Mouse (Mus musculus): ENCODE results near the gene Olfr91. TPM values are rescaled to one million over a fixed set of nuclear protein-coding genes. Genes with fewer than 3 reads are reported as not detected.
"Not testable (repeated sequence)": the region's sequence is repeated elsewhere in the genome, so short reads cannot be mapped to it uniquely, and the experiment has no call there.

Olfr91 gene
- polyA plus RNA-seq (2016; fragmentation: Nextera tagmentation; extraction: Ambion mirVana) = not detected in 2 replicates

DNA sequence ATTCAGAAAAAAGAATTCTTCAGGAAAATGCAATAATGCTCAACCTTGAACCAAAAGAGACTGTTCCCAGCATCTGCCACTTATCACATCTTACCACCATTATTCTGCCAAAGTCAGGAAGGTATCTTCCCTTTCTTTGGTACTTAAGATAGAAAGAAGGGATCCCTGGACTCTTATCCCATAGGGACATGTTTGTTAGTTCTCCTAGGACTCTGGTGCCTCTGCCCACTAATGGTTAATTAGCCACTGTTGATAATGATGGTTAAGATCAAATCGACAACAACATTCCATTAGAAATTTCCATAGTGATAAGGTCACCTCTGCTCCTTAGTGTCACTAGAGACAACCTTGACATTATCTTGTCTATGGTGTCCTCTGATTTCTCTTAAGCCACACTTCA lies at the start of gene Olfr91:
Gene Olfr91 (minus strand): TSS at position 101 of the 400 bp plus-strand sequence.
- Histone ChIP-seq H3K27me3 (replicated peaks) (no peaks in the 10 kb centered on the region), H3K4me2 (replicated peaks) (no peak within 1 kb of the TSS), H3K4me3 (no peak within 1 kb of the TSS), H3K4me1 (no peaks in the 10 kb centered on the region), H3K36me3 (no peaks in the 10 kb centered on the region), H3K9me3 (no peaks in the 10 kb centered on the region), H3K27ac (no peak within 1 kb of the TSS), H3K9ac (no peak within 1 kb of the TSS)
- no peak for ATAC-seq (ENCODE audit: low FRiP score, low read depth)
- WGBS = 96% methylated on average over 1 of the region's 1 CpGs

DNA sequence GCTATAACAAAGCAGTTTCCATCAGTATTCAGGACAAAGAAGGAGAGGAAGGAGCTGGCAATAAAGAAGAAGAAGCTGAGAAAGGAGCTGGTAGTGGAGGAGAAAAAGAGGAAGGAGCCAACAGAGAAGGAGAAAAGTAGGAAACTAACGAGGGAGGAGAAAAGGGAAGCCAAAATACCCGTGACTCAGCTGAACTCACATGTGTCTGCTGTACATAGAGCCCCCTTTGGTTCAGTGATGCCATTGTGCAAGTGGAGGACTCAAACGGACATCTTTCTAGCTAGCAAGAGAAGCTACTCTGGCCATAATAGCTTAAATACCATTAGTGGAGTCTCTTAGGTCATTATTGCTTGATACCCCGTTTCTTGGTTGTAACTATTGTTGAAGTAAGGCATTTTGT lies 33.3 kb upstream of the Olfr91 start:
- not testable (repeated sequence) for H3K9ac ChIP-seq; ATAC-seq (ENCODE audit: low FRiP score, low read depth); H3K4me1 ChIP-seq; H3K27ac ChIP-seq; H3K9me3 ChIP-seq; H3K4me3 ChIP-seq; H3K36me3 ChIP-seq; H3K27me3 ChIP-seq (replicated peaks); H3K4me2 ChIP-seq (replicated peaks)
- WGBS = 79% methylated on average over 4 of the region's 4 CpGs

GRCm38 (mm10) chr17:37119988-37120387 lies 21.9 kb upstream of the Olfr91 start, which contains the start of gene Olfr92:
Gene Olfr92 (minus strand): TSS chr17:37120088.
- WGBS = 90% methylated on average over 2 of the region's 2 CpGs
- Histone ChIP-seq H3K4me1 (no peaks in the 10 kb centered on the region), H3K27ac (no peak within 1 kb of the TSS), H3K27me3 (replicated peaks) (no peaks in the 10 kb centered on the region), H3K4me2 (replicated peaks) (no peak within 1 kb of the TSS), H3K9ac (no peak within 1 kb of the TSS), H3K36me3 (no peaks in the 10 kb centered on the region), H3K4me3 (no peak within 1 kb of the TSS), H3K9me3 (no peaks in the 10 kb centered on the region)
- ATAC-seq (ENCODE audit: low FRiP score, low read depth) = no peak

DNA sequence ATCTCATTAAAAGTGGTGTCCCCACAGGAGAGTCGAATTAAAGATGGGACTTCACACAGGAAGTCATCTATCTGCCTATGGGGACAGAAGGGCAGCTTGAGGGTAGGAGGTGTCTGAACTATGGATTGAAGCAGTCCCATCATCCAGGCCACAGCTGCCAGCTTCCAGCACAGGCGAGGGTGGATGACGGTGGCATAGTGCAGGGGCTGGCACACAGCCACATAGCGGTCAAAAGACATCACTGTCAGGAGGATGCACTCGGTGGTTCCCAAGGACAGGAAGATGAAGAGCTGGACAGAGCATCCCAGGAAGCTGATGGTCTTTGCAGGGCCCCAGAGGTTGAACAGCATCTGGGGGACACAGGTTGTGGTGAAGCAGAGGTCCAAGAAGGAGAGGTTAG lies 4.8 kb downstream of the Olfr91 start:
- 81% methylated on average over 5 of the region's 5 CpGs for WGBS
- Histone ChIP-seq H3K36me3 (no peaks in the 10 kb centered on the region), H3K9me3 (no peaks in the 10 kb centered on the region), H3K9ac (no peak overlapping the region), H3K27ac (no peak overlapping the region), H3K27me3 (replicated peaks) (no peaks in the 10 kb centered on the region), H3K4me1 (no peaks in the 10 kb centered on the region), H3K4me2 (replicated peaks) (no peak overlapping the region), H3K4me3 (no peak overlapping the region)
- no peak for ATAC-seq (ENCODE audit: low FRiP score, low read depth)

GRCm38 (mm10) chr17:37092198-37092597 lies 5.9 kb downstream of the Olfr91 start:
- Histone ChIP-seq H3K36me3 (no peaks in the 10 kb centered on the region), H3K9ac (no peak overlapping the region), H3K4me3 (no peak overlapping the region), H3K4me2 (replicated peaks) (no peak overlapping the region), H3K9me3 (no peaks in the 10 kb centered on the region), H3K27me3 (replicated peaks) (no peaks in the 10 kb centered on the region), H3K4me1 (no peaks in the 10 kb centered on the region), H3K27ac (no peak overlapping the region)
- WGBS = 81% methylated on average over 1 of the region's 1 CpGs
- ATAC-seq (ENCODE audit: low FRiP score, low read depth) = no peak

- no peak for ATAC-seq (ENCODE audit: low FRiP score, low read depth)
- Histone ChIP-seq H3K4me1 (no peaks in the 10 kb centered on the region), H3K36me3 (no peaks in the 10 kb centered on the region), H3K27me3 (replicated peaks) (no peaks in the 10 kb centered on the region), H3K27ac (no peak within 1 kb of the TSS), H3K9ac (no peak within 1 kb of the TSS), H3K4me3 (no peak within 1 kb of the TSS), H3K9me3 (no peaks in the 10 kb centered on the region), H3K4me2 (replicated peaks) (no peak within 1 kb of the TSS)
These were observed 9.7 kb downstream of the Olfr91 start, which contains the start of gene Olfr90 for GRCm38 (mm10) chr17:37088399-37088798. Gene Olfr90 (minus strand): TSS chr17:37088499.

- Histone ChIP-seq H3K4me2 (replicated peaks) (no peak overlapping the region), H3K27ac (no peak overlapping the region), H3K27me3 (replicated peaks) (no peaks in the 10 kb centered on the region), H3K4me1 (no peaks in the 10 kb centered on the region), H3K36me3 (no peaks in the 10 kb centered on the region), H3K4me3 (no peak overlapping the region), H3K9ac (no peak overlapping the region), H3K9me3 (no peaks in the 10 kb centered on the region)
- 83% methylated on average over 10 of the region's 10 CpGs for WGBS
- ATAC-seq (ENCODE audit: low FRiP score, low read depth) = no peak
These were observed 12.5 kb downstream of the Olfr91 start for GRCm38 (mm10) chr17:37085545-37085944.

- ATAC-seq (ENCODE audit: low FRiP score, low read depth) = no peak
- no peak overlapping the region for H3K4me2 ChIP-seq (replicated peaks)
- H3K27ac ChIP-seq = no peak overlapping the region
- no peaks in the 10 kb centered on the region; the same call in 1 of the 2 replicates for H3K4me1 ChIP-seq
- 69% methylated on average over 5 of the region's 5 CpGs for WGBS
- no peaks in the 10 kb centered on the region for H3K36me3 ChIP-seq
- H3K9me3 ChIP-seq = no peaks in the 10 kb centered on the region
- no peak overlapping the region for H3K9ac ChIP-seq
- H3K27me3 ChIP-seq (replicated peaks) = no peaks in the 10 kb centered on the region
- no peak overlapping the region for H3K4me3 ChIP-seq
These were observed 13.4 kb downstream of the Olfr91 start for GRCm38 (mm10) chr17:37084632-37085031.

DNA sequence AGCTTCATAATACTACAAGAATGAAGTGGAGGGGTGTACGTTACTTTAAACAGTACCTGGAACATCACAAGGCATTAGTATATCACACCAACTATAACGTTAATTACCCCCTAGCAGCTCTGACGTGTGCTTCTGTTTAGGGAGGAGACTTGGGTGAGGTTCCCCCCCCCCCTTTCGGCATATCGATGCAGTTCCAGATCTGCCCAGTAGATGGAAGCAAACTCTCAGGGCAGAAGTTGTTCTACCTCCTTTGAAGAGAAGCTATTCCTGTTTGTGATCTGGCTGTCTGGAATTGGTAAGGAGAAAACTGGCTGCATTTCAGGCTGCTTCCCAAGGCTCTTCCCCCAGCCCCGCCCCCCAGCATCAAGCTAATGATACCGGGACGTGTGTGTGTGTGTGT lies 14.8 kb downstream of the Olfr91 start:
- H3K4me1 ChIP-seq = peaks cover 10% of the 10 kb centered on the region
- H3K9me3 ChIP-seq = no peaks in the 10 kb centered on the region
- 3% methylated on average over 8 of the region's 8 CpGs for WGBS
- H3K27me3 ChIP-seq (replicated peaks) = no peaks in the 10 kb centered on the region
- no peaks in the 10 kb centered on the region for H3K36me3 ChIP-seq
- H3K27ac ChIP-seq = no peak overlapping the region
- H3K4me2 ChIP-seq (replicated peaks) = no peak overlapping the region
- no peak overlapping the region for H3K9ac ChIP-seq
- ATAC-seq (ENCODE audit: low FRiP score, low read depth) = peak; percentile 48; the same call in 1 of the 2 replicates
- no peak overlapping the region for H3K4me3 ChIP-seq

DNA sequence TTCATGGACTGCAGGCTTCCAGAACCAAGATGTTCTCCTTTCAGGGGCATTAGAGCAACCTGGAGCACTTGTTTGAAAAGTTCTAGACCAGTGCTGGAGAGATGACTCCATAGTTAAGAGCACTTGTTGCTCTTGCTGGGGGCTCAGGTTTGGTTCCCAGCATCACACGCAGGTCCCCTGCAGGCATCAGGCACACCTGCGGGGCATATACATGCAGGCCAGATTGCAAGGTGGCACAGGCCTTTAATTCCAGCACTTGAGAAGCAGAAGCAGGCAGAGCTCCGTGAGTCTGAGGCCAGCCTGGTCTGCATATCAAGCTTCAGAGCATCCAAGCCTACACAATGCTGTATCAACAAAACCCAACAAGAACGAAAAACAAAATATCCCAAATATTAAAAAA lies 16.4 kb downstream of the Olfr91 start:
- Histone ChIP-seq H3K9me3 (no peaks in the 10 kb centered on the region), H3K9ac (no peak overlapping the region), H3K27me3 (replicated peaks) (no peaks in the 10 kb centered on the region), H3K4me2 (replicated peaks) (no peak overlapping the region), H3K4me3 (no peak overlapping the region), H3K36me3 (0 out of 2 replicates have a peak, but pooled peaks cover 3% of the 10 kb centered on the region), H3K4me1 (peaks cover 10% of the 10 kb centered on the region), H3K27ac (no peak overlapping the region)
- 91% methylated on average over 4 of the region's 4 CpGs for WGBS
- no peak for ATAC-seq (ENCODE audit: low FRiP score, low read depth)

- no peak for ATAC-seq (ENCODE audit: low FRiP score, low read depth)
- Histone ChIP-seq H3K27ac (no peak overlapping the region), H3K9me3 (no peaks in the 10 kb centered on the region), H3K36me3 (peaks cover 16% of the 10 kb centered on the region; the same call in 1 of the 2 replicates), H3K4me1 (peaks cover 10% of the 10 kb centered on the region), H3K4me2 (replicated peaks) (no peak overlapping the region), H3K4me3 (no peak overlapping the region), H3K27me3 (replicated peaks) (no peaks in the 10 kb centered on the region), H3K9ac (no peak overlapping the region)
- 17% methylated on average over 5 of the region's 5 CpGs for WGBS
These were observed 18.0 kb downstream of the Olfr91 start for GRCm38 (mm10) chr17:37080119-37080518.

GRCm38 (mm10) chr17:37078990-37079389 lies 19.1 kb downstream of the Olfr91 start:
- no peaks in the 10 kb centered on the region for H3K9me3 ChIP-seq
- H3K36me3 ChIP-seq = peaks cover 26% of the 10 kb centered on the region
- 5% methylated on average over 2 of the region's 2 CpGs for WGBS
- ATAC-seq (ENCODE audit: low FRiP score, low read depth) = peak; percentile 31; the same call in 1 of the 2 replicates
- peaks cover 10% of the 10 kb centered on the region for H3K4me1 ChIP-seq
- H3K9ac ChIP-seq = no peak overlapping the region
- no peaks in the 10 kb centered on the region for H3K27me3 ChIP-seq (replicated peaks)
- no peak overlapping the region; the same call in 1 of the 2 replicates for H3K4me2 ChIP-seq (replicated peaks)
- H3K4me3 ChIP-seq = no peak overlapping the region
- no peak overlapping the region for H3K27ac ChIP-seq

- WGBS = 20% methylated on average over 1 of the region's 1 CpGs
- Histone ChIP-seq H3K27ac (no peak overlapping the region), H3K4me3 (no peak overlapping the region), H3K9ac (no peak overlapping the region), H3K4me2 (replicated peaks) (no peak overlapping the region), H3K9me3 (no peaks in the 10 kb centered on the region), H3K27me3 (replicated peaks) (no peaks in the 10 kb centered on the region), H3K36me3 (peaks cover 34% of the 10 kb centered on the region), H3K4me1 (peaks cover 10% of the 10 kb centered on the region)
- no peak for ATAC-seq (ENCODE audit: low FRiP score, low read depth)
These were observed 19.9 kb downstream of the Olfr91 start for GRCm38 (mm10) chr17:37078193-37078592.

Measured in neural tube, embryonic 12.5 days (tissue).